Mouse (Mus musculus): ENCODE results near the gene Txnrd2.

DNA sequence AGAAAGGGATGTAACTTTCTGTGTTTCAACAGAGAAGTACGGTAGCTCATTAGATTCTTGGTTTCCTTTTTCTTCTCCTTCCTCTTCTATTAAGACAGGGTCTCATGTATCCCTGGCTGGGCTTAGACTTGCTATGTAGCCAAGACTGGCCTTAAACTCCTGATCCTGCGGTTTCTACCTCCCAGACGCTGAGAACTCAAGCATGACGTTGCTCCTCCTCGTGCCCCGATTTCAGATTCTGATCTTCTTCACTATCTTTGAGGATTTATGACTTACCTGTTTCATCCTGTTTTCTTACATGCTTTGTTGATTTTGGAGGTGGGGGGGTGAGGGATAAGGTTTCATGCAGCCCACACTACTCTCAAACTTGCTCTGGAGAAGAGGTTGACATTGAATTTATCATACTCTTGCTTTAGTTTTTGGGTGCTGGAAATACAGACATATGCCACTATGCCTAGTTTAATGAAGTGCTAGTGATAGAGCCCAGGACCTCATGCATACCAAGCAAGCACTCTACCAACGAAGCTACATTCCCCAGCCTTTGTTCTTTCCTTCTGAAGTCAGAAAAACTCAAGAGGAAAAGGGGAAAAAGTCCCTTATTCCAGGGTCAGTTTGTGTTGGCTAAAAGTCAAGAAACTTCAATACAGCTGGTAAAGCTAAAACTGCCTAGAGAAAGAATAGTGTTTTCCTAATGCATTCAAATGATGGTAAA, 2.8 kb upstream of the Txnrd2 start:
- TF ChIP-seq CTCF (IDR thresholded peaks at IDR 0.05; ENCODE audit: insufficient read depth, low read depth, low read length): no peak
- no peak for TF ChIP-seq POLR2A (IDR thresholded peaks at IDR 0.05; ENCODE audit: insufficient read depth, low read depth, low read length)

All from olfactory bulb, adult 2 months (tissue).